Mouse (Mus musculus): Measurements from ENCODE around the gene Dock1. TPM values are rescaled to one million over a fixed set of nuclear protein-coding genes. Genes with fewer than 3 reads are reported as not detected.

The Dock1 gene
- polyA plus RNA-seq, 1 experiment = 14.3 TPM

DNA sequence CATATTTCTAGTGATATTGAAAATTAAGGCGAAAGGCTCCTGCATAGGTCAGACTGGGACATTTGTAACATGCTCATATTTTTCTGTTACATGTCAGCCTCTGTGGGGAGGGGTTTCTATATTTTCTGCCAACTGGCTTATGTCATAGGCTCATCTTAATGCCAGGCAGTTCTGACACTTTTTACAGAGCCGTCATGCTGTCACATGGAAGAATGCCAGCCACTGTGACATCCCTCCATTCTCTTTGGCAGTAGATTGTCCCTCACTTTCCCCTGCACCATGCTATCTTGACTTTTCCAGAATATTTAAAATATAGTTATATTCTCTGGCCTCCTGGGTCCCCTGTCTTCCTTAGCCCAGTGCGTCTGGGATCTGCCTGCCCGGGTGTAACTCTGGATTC lies 172.3 kb downstream of the Dock1 start:
- no peak for TF ChIP-seq POLR2A (IDR thresholded peaks at IDR 0.05; ENCODE audit: extremely low read depth, insufficient read depth, low read length)
- TF ChIP-seq CTCF (IDR thresholded peaks at IDR 0.05; ENCODE audit: extremely low read depth, insufficient read depth, low read length) = no peak
- Histone ChIP-seq H3K27ac (ENCODE audit: insufficient read depth, low read length) (no peak overlapping the region), H3K4me3 (ENCODE audit: insufficient read depth, low read length) (no peak overlapping the region), H3K4me1 (ENCODE audit: control insufficient read depth, insufficient read depth, low read length) (no peaks in the 10 kb centered on the region)

DNA sequence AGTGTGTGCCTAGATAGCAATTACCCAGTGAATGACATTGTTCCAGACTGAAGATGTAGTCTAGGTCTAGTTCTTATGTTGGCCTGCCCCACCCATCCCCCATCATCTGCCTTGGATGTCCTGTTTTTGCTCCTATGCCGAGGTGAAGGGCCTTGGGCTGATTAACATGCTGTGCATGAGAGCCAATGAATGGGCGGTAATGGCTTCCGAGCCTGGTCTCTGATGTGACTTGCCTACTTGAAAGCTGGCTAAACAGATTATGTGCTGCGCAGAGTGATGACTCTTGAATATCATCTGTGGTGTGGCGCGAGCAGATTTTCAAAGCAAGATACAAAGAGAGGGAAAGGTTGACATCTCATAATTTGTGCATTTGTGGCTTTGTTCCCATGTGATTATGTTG lies 191.5 kb downstream of the Dock1 start:
- Histone ChIP-seq H3K4me3 (ENCODE audit: insufficient read depth, low read length) (no peak overlapping the region), H3K4me1 (ENCODE audit: control insufficient read depth, insufficient read depth, low read length) (no peaks in the 10 kb centered on the region), H3K27ac (ENCODE audit: insufficient read depth, low read length) (no peak overlapping the region)
- TF ChIP-seq POLR2A (IDR thresholded peaks at IDR 0.05; ENCODE audit: extremely low read depth, insufficient read depth, low read length) (no peak), CTCF (IDR thresholded peaks at IDR 0.05; ENCODE audit: extremely low read depth, insufficient read depth, low read length) (no peak)

DNA sequence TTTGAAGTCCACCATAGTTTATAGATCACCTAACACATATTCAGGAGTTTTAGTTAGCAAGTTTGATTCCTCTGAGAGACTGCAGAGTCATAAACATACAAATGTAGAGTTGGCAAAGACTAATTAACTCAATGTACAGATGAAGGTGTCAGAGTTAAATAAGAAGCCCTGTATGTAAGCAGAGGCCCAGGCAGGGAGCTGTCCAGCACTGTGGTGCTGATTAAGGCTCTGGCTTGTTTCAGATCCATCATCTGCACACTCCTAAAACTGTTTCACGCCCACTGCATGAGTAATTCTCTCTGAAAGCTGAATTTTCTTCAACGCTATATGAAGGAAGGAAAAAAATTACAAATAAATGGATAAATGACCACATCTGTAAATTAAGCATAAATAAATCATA lies 193.7 kb downstream of the Dock1 start:
- TF ChIP-seq CTCF (IDR thresholded peaks at IDR 0.05; ENCODE audit: extremely low read depth, insufficient read depth, low read length) = no peak
- Histone ChIP-seq H3K4me1 (ENCODE audit: control insufficient read depth, insufficient read depth, low read length) (no peaks in the 10 kb centered on the region), H3K4me3 (ENCODE audit: insufficient read depth, low read length) (no peak overlapping the region), H3K27ac (ENCODE audit: insufficient read depth, low read length) (no peak overlapping the region)

DNA sequence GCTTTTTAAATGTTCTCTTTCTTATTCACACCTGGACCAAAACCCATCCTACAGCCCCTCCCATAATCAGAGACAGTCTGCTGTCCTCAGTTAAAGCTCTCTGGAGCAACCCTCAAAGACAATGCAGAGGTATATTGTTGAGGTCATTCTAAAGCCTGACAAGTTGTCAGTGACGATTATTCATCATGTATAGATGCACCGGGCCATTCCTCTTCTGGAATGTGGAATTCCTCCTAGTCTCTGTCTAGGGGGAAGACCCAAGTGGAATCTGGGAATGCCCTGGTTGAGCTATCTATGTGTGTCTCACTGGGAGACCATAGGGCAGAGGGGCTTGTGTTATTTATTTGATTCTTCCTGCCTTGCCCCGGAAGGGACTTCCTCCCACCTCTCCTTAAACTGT lies 202.1 kb downstream of the Dock1 start:
- Histone ChIP-seq H3K4me1 (ENCODE audit: control insufficient read depth, insufficient read depth, low read length) (no peaks in the 10 kb centered on the region), H3K4me3 (ENCODE audit: insufficient read depth, low read length) (no peak overlapping the region), H3K27ac (ENCODE audit: insufficient read depth, low read length) (no peak overlapping the region)
- TF ChIP-seq POLR2A (IDR thresholded peaks at IDR 0.05; ENCODE audit: extremely low read depth, insufficient read depth, low read length) = no peak
- TF ChIP-seq CTCF (IDR thresholded peaks at IDR 0.05; ENCODE audit: extremely low read depth, insufficient read depth, low read length) = no peak

DNA sequence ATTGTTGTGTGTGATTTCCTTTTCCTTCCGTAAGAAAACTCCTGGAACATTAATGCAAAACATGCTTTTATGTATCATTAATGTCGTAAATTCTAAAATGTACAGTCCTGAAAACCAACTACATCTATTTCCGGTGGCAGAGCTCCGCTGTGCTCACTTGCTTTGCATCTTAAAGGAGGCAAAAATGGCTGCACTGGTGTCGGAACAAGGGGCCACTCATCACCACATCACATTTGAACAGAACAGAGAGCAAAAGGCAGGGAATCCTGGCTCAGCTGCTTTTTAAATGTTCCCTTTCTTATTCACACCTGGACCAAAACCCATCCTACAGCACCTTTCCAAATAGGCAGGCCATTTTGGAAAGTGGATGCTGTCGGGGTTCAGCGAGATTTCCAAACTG lies 202.5 kb downstream of the Dock1 start:
- TF ChIP-seq POLR2A (IDR thresholded peaks at IDR 0.05; ENCODE audit: extremely low read depth, insufficient read depth, low read length) (no peak), CTCF (IDR thresholded peaks at IDR 0.05; ENCODE audit: extremely low read depth, insufficient read depth, low read length) (no peak)
- Histone ChIP-seq H3K27ac (ENCODE audit: insufficient read depth, low read length) (no peak overlapping the region), H3K4me3 (ENCODE audit: insufficient read depth, low read length) (no peak overlapping the region)

DNA sequence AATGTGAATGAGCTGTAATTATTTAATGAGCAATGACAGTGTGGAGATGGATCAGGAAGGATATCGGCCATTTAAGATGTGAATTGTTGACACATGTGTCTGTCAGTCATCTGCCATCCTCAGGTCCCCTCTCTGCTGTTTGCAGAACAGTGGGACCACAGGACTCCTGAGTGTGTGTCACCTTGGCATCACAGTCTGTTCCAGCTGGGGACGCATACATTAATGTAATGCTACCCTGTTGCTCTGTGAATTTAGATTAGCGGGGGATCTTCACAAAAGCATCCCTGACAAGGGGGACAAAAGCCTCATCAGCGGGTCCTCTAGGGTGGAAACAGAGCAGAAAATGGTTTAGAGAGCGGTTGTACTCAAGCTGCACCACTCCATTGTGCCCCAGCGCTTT lies 208.5 kb downstream of the Dock1 start:
- no peak overlapping the region for H3K27ac ChIP-seq (ENCODE audit: insufficient read depth, low read length)
- TF ChIP-seq POLR2A (IDR thresholded peaks at IDR 0.05; ENCODE audit: extremely low read depth, insufficient read depth, low read length) (no peak), CTCF (IDR thresholded peaks at IDR 0.05; ENCODE audit: extremely low read depth, insufficient read depth, low read length) (no peak)
- no peak overlapping the region for H3K4me3 ChIP-seq (ENCODE audit: insufficient read depth, low read length)
- H3K4me1 ChIP-seq (ENCODE audit: control insufficient read depth, insufficient read depth, low read length) = no peaks in the 10 kb centered on the region

More for the DNA sequence above, 202.5 kb downstream of the Dock1 start:
- no peaks in the 10 kb centered on the region for H3K4me1 ChIP-seq (ENCODE audit: control insufficient read depth, insufficient read depth, low read length)

DNA sequence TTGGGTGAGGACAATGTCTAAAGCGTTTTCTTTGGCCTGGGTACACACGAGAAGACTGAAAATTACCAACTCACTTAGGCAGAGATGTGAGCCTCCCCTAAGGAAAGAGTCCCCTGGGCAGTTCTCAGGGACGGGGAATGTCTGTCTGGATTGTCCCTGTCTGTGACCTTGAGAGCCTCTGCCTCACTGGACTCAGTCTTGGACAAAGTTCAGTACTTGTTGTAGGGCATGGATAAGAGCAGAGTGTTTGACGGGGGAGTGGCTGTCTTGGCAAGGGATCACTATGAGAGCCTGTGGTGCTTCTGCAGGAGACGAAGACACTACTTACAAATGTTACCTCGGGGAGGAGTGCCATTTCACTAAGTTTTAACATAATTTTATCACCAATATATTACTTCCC lies 210.0 kb downstream of the Dock1 start:
- no peaks in the 10 kb centered on the region for H3K4me1 ChIP-seq (ENCODE audit: control insufficient read depth, insufficient read depth, low read length)

DNA sequence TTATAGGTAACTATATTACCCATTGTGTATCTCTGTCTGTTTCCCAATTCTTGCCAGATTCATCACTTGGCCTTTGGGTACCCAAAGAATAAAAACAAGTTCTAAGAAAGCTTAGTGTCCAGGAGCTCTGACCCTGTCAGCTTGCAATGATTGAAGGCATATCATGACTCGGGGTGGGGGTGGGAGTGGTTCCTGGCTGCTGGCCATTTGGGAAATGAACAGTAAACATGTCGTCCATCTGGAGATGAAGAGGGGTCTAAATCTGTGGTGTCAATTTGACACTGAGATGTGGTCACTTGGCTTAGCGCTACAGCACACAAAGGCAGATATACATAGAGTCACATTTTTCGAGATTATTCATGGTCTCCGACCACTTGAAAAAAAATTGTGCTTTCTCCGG lies 213.1 kb downstream of the Dock1 start:
- no peaks in the 10 kb centered on the region for H3K4me1 ChIP-seq (ENCODE audit: control insufficient read depth, insufficient read depth, low read length)
- TF ChIP-seq CTCF (IDR thresholded peaks at IDR 0.05; ENCODE audit: extremely low read depth, insufficient read depth, low read length) = no peak
- no peak for TF ChIP-seq POLR2A (IDR thresholded peaks at IDR 0.05; ENCODE audit: extremely low read depth, insufficient read depth, low read length)
- H3K27ac ChIP-seq (ENCODE audit: insufficient read depth, low read length) = no peak overlapping the region
- H3K4me3 ChIP-seq (ENCODE audit: insufficient read depth, low read length) = no peak overlapping the region

More for the DNA sequence above, 210.0 kb downstream of the Dock1 start:
- H3K4me3 ChIP-seq (ENCODE audit: insufficient read depth, low read length) = no peak overlapping the region
- H3K27ac ChIP-seq (ENCODE audit: insufficient read depth, low read length) = no peak overlapping the region
- no peak for TF ChIP-seq POLR2A (IDR thresholded peaks at IDR 0.05; ENCODE audit: extremely low read depth, insufficient read depth, low read length)
- TF ChIP-seq CTCF (IDR thresholded peaks at IDR 0.05; ENCODE audit: extremely low read depth, insufficient read depth, low read length) = no peak

DNA sequence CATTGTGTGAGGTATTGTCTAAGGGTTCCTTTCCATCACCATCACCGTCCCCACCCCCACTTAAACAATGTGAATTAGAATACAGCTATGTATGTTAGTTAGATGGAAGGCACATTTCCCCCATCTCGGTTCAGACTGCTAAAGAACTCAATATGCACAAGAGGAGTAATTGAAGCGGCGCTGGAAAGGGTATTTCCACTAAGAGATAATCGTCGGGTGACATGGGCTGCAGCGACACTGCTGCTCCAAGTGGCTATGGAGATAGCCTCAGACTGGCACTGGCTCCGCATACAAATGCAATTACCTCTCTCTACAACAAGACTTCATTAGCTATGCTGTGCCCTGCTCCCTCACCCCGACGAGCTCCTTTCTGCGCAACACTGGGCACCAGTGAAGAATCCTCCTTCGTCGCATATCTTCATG lies 222.0 kb downstream of the Dock1 start:
- Histone ChIP-seq H3K27ac (ENCODE audit: insufficient read depth, low read length) (no peak overlapping the region), H3K4me3 (ENCODE audit: insufficient read depth, low read length) (no peak overlapping the region)
- TF ChIP-seq CTCF (IDR thresholded peaks at IDR 0.05; ENCODE audit: extremely low read depth, insufficient read depth, low read length) (no peak), POLR2A (IDR thresholded peaks at IDR 0.05; ENCODE audit: extremely low read depth, insufficient read depth, low read length) (no peak)

DNA sequence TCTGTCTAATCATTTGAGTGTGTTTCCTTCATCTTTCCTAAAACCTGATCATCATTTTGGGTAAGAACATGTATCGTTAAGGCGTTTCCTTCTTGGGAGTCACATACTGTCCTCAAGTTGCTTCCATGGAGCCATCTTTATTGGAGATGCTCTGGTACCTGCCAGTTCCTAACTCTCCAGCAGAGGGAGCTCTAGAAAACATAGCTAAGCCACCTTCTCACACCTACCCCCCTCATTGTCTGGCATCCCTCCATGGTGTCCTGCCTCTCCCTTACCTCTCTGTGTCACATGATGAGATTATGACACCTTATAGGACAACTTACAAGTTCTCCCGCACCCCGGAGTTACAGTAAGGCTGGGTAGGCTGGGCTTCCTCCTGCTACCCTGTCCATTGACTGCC lies 222.5 kb downstream of the Dock1 start:
- Histone ChIP-seq H3K4me3 (ENCODE audit: insufficient read depth, low read length) (no peak overlapping the region), H3K4me1 (ENCODE audit: control insufficient read depth, insufficient read depth, low read length) (no peaks in the 10 kb centered on the region), H3K27ac (ENCODE audit: insufficient read depth, low read length) (no peak overlapping the region)
- TF ChIP-seq CTCF (IDR thresholded peaks at IDR 0.05; ENCODE audit: extremely low read depth, insufficient read depth, low read length) (peak; percentile 47; the same call in 1 of the 2 replicates), POLR2A (IDR thresholded peaks at IDR 0.05; ENCODE audit: extremely low read depth, insufficient read depth, low read length) (no peak)

More for the DNA sequence above, 222.0 kb downstream of the Dock1 start:
- no peaks in the 10 kb centered on the region for H3K4me1 ChIP-seq (ENCODE audit: control insufficient read depth, insufficient read depth, low read length)

DNA sequence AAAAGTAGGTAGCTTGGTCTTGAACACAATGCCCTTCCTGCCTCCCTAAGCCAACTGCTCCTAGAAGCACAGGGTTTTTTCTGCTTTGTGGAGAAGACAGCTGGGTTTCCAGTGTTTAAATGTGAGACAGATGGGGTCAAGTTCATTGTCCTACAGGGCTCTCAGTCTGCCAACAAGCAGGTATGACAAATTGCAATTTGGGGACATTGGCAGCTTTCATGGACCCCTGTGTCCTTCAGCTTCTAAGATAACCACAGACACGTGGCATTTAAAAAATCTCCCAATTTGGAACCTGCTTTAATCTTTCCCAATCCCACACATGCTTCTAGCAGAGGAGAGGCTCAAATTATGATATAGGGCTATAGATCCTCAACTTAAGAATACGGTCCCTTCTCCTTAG lies 224.2 kb downstream of the Dock1 start:
- H3K27ac ChIP-seq (ENCODE audit: insufficient read depth, low read length) = no peak overlapping the region
- no peak overlapping the region for H3K4me3 ChIP-seq (ENCODE audit: insufficient read depth, low read length)
- TF ChIP-seq CTCF (IDR thresholded peaks at IDR 0.05; ENCODE audit: extremely low read depth, insufficient read depth, low read length) (no peak), POLR2A (IDR thresholded peaks at IDR 0.05; ENCODE audit: extremely low read depth, insufficient read depth, low read length) (no peak)
- H3K4me1 ChIP-seq (ENCODE audit: control insufficient read depth, insufficient read depth, low read length) = no peaks in the 10 kb centered on the region
